Mouse (Mus musculus) hindbrain, postnatal 0 days (tissue): ENCODE measurements around the gene Vstm5. TPM values are rescaled to one million over a fixed set of nuclear protein-coding genes. Genes with fewer than 3 reads are reported as not detected.

Source experiments
- ATAC-seq: fragments of 200-750 bp; cut with Nextera tagmentation; 2 replicates; pipeline ENCODE4 v1.8.0; 2017; ENCODE audit warnings: mild to moderate bottlenecking, moderate TSS enrichment, moderate library complexity
- DNase-seq: peaks from one replicate; pipeline ENCODE4 v3.0.0-alpha.2; 2015; ENCODE audit warnings: low spot score
- H3K27ac ChIP-seq: fragments of 300-500 bp; sonication (generic); 2 replicates; pipeline ENCODE4 v1.5.1; 2014; ENCODE audit warnings: mild to moderate bottlenecking
- H3K27me3 ChIP-seq: fragments of 300-500 bp; sonication (generic); 2 replicates; pipeline ENCODE4 v1.6.1; 2014; ENCODE audit warnings: low read length, mixed read lengths; ENCODE audit not compliant: insufficient read depth
- H3K36me3 ChIP-seq: fragments of 300-500 bp; sonication (generic); 2 replicates; pipeline ENCODE4 v1.6.1; 2014; ENCODE audit warnings: low read length, mixed read lengths; ENCODE audit not compliant: insufficient read depth
- H3K4me1 ChIP-seq: fragments of 300-500 bp; sonication (generic); 2 replicates; pipeline ENCODE4 v1.6.1; 2014; ENCODE audit warnings: antibody characterized with exemption, low read length, mixed read lengths; ENCODE audit not compliant: insufficient read depth
- H3K4me2 ChIP-seq: fragments of 300-500 bp; sonication (generic); 2 replicates; pipeline ENCODE4 v1.6.1; 2014; ENCODE audit warnings: low read depth, mild to moderate bottlenecking, low read length, moderate library complexity, mixed read lengths
- H3K4me3 ChIP-seq: fragments of 300-500 bp; sonication (generic); 2 replicates; pipeline ENCODE4 v1.5.1; 2014; ENCODE audit warnings: low read length
- H3K9ac ChIP-seq: fragments of 300-500 bp; sonication (generic); replicated peaks from 2 replicates; pipeline ENCODE4 v1.6.1; 2014; ENCODE audit warnings: mild to moderate bottlenecking, low read length, moderate library complexity, mixed read lengths
- H3K9me3 ChIP-seq: fragments of 300-500 bp; sonication (generic); 2 replicates; pipeline ENCODE4 v1.6.1; 2016; ENCODE audit warnings: low read length, mixed read lengths
- CTCF ChIP-seq: IDR thresholded peaks from 2 replicates; pipeline ENCODE4 v1.5.1; 2016; ENCODE audit warnings: antibody characterized with exemption, control low read depth, low read depth
- WGBS: fragments of 180-500 bp; shearing (Covaris S2); extraction: QIAGEN DNeasy Blood & Tissue Kit; methylation state at CpG from one replicate; pipeline ENCODE4 v1.1.7; 2014; 5-methylcytosine and 5-hydroxymethylcytosine counted together
- polyA plus RNA-seq: library from polyadenylated mRNA; unstranded; fragments of >200 nt; fragmentation: Nextera tagmentation; extraction: Ambion mirVana; gene quantifications from 2 replicates; pipeline ENCODE4 v1.2.1, GENCODE M21; 2015
- total RNA-seq: library from RNA; depleted of rRNA; stranded (reverse); fragments of >200 nt; gene quantifications from 2 replicates; pipeline ENCODE4 v1.2.3, GENCODE M21; 2014; rRNA removed

Vstm5 gene
- total and polyA plus RNA-seq, 2 experiments from 2014 or later, result 27.4 to 36.0 TPM

GRCm38 (mm10) chr9:15306398-15307119 lies 67.7 kb downstream of the Vstm5 start, which contains the start of gene 4931406C07Rik:
Gene 4931406C07Rik (minus strand): TSS chr9:15306448.
- H3K9me3 ChIP-seq, result no peaks in the 10 kb centered on the region
- H3K4me2 ChIP-seq, result peak within 1 kb of the TSS; percentile 77
- peak within 1 kb of the TSS; percentile 86 for H3K27ac ChIP-seq
- H3K9ac ChIP-seq, result peak within 1 kb of the TSS; percentile 70
- under 1% methylated on average over 35 of the region's 35 CpGs for WGBS
- no peaks in the 10 kb centered on the region for H3K27me3 ChIP-seq
- DNase-seq (peak; percentile 71), ATAC-seq (peak; percentile 90)
- no peak for TF ChIP-seq CTCF
- peak within 1 kb of the TSS; percentile 56 for H3K4me3 ChIP-seq
- peaks cover 14% of the 10 kb centered on the region for H3K4me1 ChIP-seq
- peaks cover 14% of the 10 kb centered on the region for H3K36me3 ChIP-seq

- TF ChIP-seq CTCF, result no peak
- 6% methylated on average over 6 of the region's 6 CpGs for WGBS
- H3K36me3 ChIP-seq, result peaks cover 20% of the 10 kb centered on the region
These were observed 68.4 kb downstream of the Vstm5 start for GRCm38 (mm10) chr9:15307257-15307656.

DNA sequence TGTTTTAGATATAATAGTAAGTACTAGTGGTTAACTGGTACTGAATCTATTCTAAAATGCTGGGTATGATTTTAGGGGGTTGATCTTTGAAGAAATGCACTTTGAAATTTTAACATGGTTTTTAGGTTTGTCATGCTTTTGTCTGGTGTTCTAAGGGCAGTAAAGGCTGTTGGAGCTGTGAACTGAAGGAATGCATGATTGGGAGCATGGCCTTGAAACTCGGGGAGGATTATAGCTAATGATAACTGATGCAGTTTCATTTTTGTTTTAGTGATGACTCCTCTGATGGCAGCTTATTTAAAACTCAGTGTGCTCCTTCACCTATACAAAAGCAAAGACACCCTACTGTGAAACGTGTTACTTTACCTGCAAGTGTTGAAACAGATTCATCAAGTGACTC lies 69.4 kb downstream of the Vstm5 start:
- no peak overlapping the region for H3K9ac ChIP-seq
- peaks cover 25% of the 10 kb centered on the region for H3K36me3 ChIP-seq
- ATAC-seq (no peak), DNase-seq (no peak)
- 74% methylated on average over 2 of the region's 2 CpGs for WGBS
- peaks cover 14% of the 10 kb centered on the region for H3K4me1 ChIP-seq
- no peaks in the 10 kb centered on the region for H3K27me3 ChIP-seq
- H3K9me3 ChIP-seq, result no peaks in the 10 kb centered on the region
- H3K27ac ChIP-seq, result no peak overlapping the region
- H3K4me3 ChIP-seq, result no peak overlapping the region
- H3K4me2 ChIP-seq, result peak overlapping the region; percentile 77; the same call in 1 of the 2 replicates
- TF ChIP-seq CTCF, result no peak

More at GRCm38 (mm10) chr9:15307257-15307656, 68.4 kb downstream of the Vstm5 start:
- Histone ChIP-seq H3K27ac (no peak overlapping the region), H3K4me3 (peak overlapping the region; percentile 56), H3K4me2 (peak overlapping the region; percentile 77), H3K4me1 (peaks cover 14% of the 10 kb centered on the region), H3K9ac (peak overlapping the region; percentile 70), H3K27me3 (no peaks in the 10 kb centered on the region), H3K9me3 (no peaks in the 10 kb centered on the region)
- ATAC-seq, result no peak
- no peak for DNase-seq

Other genes starting within 250 kb of the Vstm5 start
- gene Panx1, start 193.6 kb upstream of the Vstm5 start, total RNA-seq, result 95.0 and 120 TPM in 2 replicates
- gene Panx1, start 193.6 kb upstream of the Vstm5 start, polyA plus RNA-seq, result 115 and 120 TPM in 2 replicates
- gene Hephl1, start 126.9 kb upstream of the Vstm5 start, total RNA-seq, result 0.21 TPM in 1 of 2 replicates, not detected in the other
- gene Hephl1, start 126.9 kb upstream of the Vstm5 start, polyA plus RNA-seq, result not detected in 2 replicates
- gene Med17, start 40.9 kb downstream of the Vstm5 start, total RNA-seq, result 21.9 and 28.8 TPM in 2 replicates
- gene Med17, start 40.9 kb downstream of the Vstm5 start, polyA plus RNA-seq, result 19.0 and 22.1 TPM in 2 replicates
- gene Taf1d, start 67.2 kb downstream of the Vstm5 start, total RNA-seq, result 34.6 and 72.7 TPM in 2 replicates
- gene Taf1d, start 67.2 kb downstream of the Vstm5 start, polyA plus RNA-seq, result 46.3 and 54.9 TPM in 2 replicates
- 11.0 and 11.1 TPM in 2 replicates for gene 4931406C07Rik, start 67.4 kb downstream of the Vstm5 start, total RNA-seq
- 14.8 and 15.7 TPM in 2 replicates for gene 4931406C07Rik, start 67.4 kb downstream of the Vstm5 start, polyA plus RNA-seq
- 16.6 and 18.6 TPM in 2 replicates for gene Cep295, start 118.7 kb downstream of the Vstm5 start, total RNA-seq
- 10.0 and 10.3 TPM in 2 replicates for gene Cep295, start 118.7 kb downstream of the Vstm5 start, polyA plus RNA-seq